Mouse (Mus musculus) hindbrain, embryonic 16.5 days (tissue): ENCODE results near the gene Cdadc1. TPM values are rescaled to one million over a fixed set of nuclear protein-coding genes. Genes with fewer than 3 reads are reported as not detected.
"Not testable (repeated sequence)": the region's sequence is repeated elsewhere in the genome, so short reads cannot be mapped to it uniquely, and the experiment has no call there.

ENCODE experiments used
- ATAC-seq: fragments of 200-750 bp; cut with Nextera tagmentation; 2 replicates; pipeline ENCODE4 v1.8.0; 2017; ENCODE audit warnings: moderate TSS enrichment, moderate library complexity
- H3K27ac ChIP-seq: fragments of 300-500 bp; sonication (generic); 2 replicates; pipeline ENCODE4 v1.5.1; 2014; ENCODE audit warnings: low read depth, mild to moderate bottlenecking, control low read depth, low read length, moderate library complexity
- H3K27me3 ChIP-seq: fragments of 300-500 bp; sonication (generic); replicated peaks from 2 replicates; pipeline ENCODE4 v1.6.1; 2014; ENCODE audit warnings: low read length; ENCODE audit not compliant: control insufficient read depth, insufficient read depth
- H3K36me3 ChIP-seq: fragments of 300-500 bp; sonication (generic); 2 replicates; pipeline ENCODE4 v1.6.1; 2014; ENCODE audit warnings: mild to moderate bottlenecking, low read length, moderate library complexity, mixed read lengths; ENCODE audit not compliant: control insufficient read depth, insufficient read depth
- H3K4me1 ChIP-seq: fragments of 300-500 bp; sonication (generic); 2 replicates; pipeline ENCODE4 v1.6.1; 2014; ENCODE audit warnings: low read depth, low read length; ENCODE audit not compliant: control insufficient read depth, insufficient read depth
- H3K4me2 ChIP-seq: fragments of 300-500 bp; sonication (generic); 2 replicates; pipeline ENCODE4 v1.6.1; 2014; ENCODE audit warnings: mild to moderate bottlenecking, low read length, control low read depth, moderate library complexity
- H3K4me3 ChIP-seq: fragments of 300-500 bp; sonication (generic); 2 replicates; pipeline ENCODE4 v1.5.1; 2014; ENCODE audit warnings: mild to moderate bottlenecking, low read length, control low read depth, moderate library complexity
- H3K9ac ChIP-seq: fragments of 300-500 bp; sonication (generic); 2 replicates; pipeline ENCODE4 v1.6.1; 2014; ENCODE audit warnings: low read depth, mild to moderate bottlenecking, control low read depth, low read length, moderate library complexity
- H3K9me3 ChIP-seq: fragments of 300-500 bp; sonication (generic); 2 replicates; pipeline ENCODE4 v1.6.1; 2014; ENCODE audit warnings: mild to moderate bottlenecking, low read length, moderate library complexity; ENCODE audit not compliant: control insufficient read depth
- WGBS: fragments of 180-500 bp; shearing (Covaris S2); extraction: QIAGEN DNeasy Blood & Tissue Kit; methylation state at CpG from one replicate; pipeline ENCODE4 v1.1.7; 2014; 5-methylcytosine and 5-hydroxymethylcytosine counted together
- polyA plus RNA-seq: library from polyadenylated mRNA; unstranded; fragments of >200 nt; fragmentation: Nextera tagmentation; extraction: Ambion mirVana; gene quantifications from 2 replicates; pipeline ENCODE4 v1.2.1, GENCODE M21; 2015

Gene Cdadc1
- polyA plus RNA-seq, 1 experiment from 2014 or later = 32.3 TPM

- Histone ChIP-seq H3K9me3 (no peaks in the 10 kb centered on the region), H3K9ac (no peak overlapping the region), H3K27me3 (peaks cover 10% of the 10 kb centered on the region), H3K4me3 (no peak overlapping the region), H3K4me2 (no peak overlapping the region), H3K4me1 (peaks cover 21% of the 10 kb centered on the region), H3K27ac (no peak overlapping the region), H3K36me3 (no peaks in the 10 kb centered on the region)
- no peak for ATAC-seq
- WGBS = 35% methylated on average over 9 of the region's 9 CpGs
Observed at GRCm38 (mm10) chr14:59624326-59624885, 26.6 kb upstream of the Cdadc1 start.

GRCm38 (mm10) chr14:59616802-59617201, 19.0 kb upstream of the Cdadc1 start:
- 69% methylated on average over 7 of the region's 7 CpGs for WGBS
- Histone ChIP-seq H3K9me3 (no peaks in the 10 kb centered on the region), H3K4me3 (no peak overlapping the region), H3K9ac (no peak overlapping the region), H3K27ac (no peak overlapping the region), H3K27me3 (no peaks in the 10 kb centered on the region; the same call in 1 of the 2 replicates), H3K4me2 (no peak overlapping the region), H3K4me1 (no peaks in the 10 kb centered on the region), H3K36me3 (no peaks in the 10 kb centered on the region)
- no peak for ATAC-seq

- H3K27me3 ChIP-seq, H3K9me3 ChIP-seq, H3K36me3 ChIP-seq, H3K9ac ChIP-seq, H3K4me1 ChIP-seq, H3K4me3 ChIP-seq, ATAC-seq, H3K27ac ChIP-seq, H3K4me2 ChIP-seq: not testable (repeated sequence)
- 86% methylated on average over 3 of the region's 3 CpGs for WGBS
Observed at GRCm38 (mm10) chr14:59614149-59614548, 16.4 kb upstream of the Cdadc1 start.

GRCm38 (mm10) chr14:59612920-59613625, 15.3 kb upstream of the Cdadc1 start:
- Histone ChIP-seq H3K9me3 (no peaks in the 10 kb centered on the region), H3K4me3 (no peak overlapping the region), H3K36me3 (no peaks in the 10 kb centered on the region), H3K27ac (no peak overlapping the region), H3K9ac (no peak overlapping the region), H3K4me2 (no peak overlapping the region), H3K27me3 (no peaks in the 10 kb centered on the region; the same call in 1 of the 2 replicates), H3K4me1 (no peaks in the 10 kb centered on the region)
- 54% methylated on average over 14 of the region's 14 CpGs for WGBS
- no peak for ATAC-seq

- Histone ChIP-seq H3K36me3 (no peaks in the 10 kb centered on the region), H3K4me3 (no peak overlapping the region), H3K27ac (no peak overlapping the region), H3K9me3 (no peaks in the 10 kb centered on the region), H3K4me1 (no peaks in the 10 kb centered on the region), H3K4me2 (no peak overlapping the region), H3K27me3 (no peaks in the 10 kb centered on the region), H3K9ac (no peak overlapping the region)
- 39% methylated on average over 3 of the region's 3 CpGs for WGBS
- no peak for ATAC-seq
Observed at GRCm38 (mm10) chr14:59607021-59607420, 9.3 kb upstream of the Cdadc1 start.

GRCm38 (mm10) chr14:59605671-59606353, 8.1 kb upstream of the Cdadc1 start:
- ATAC-seq = 0 out of 2 replicates have a peak, but pooled peaks have one; percentile 60

GRCm38 (mm10) chr14:59604002-59604645, 6.4 kb upstream of the Cdadc1 start:
- Histone ChIP-seq H3K9ac (no peak overlapping the region), H3K4me2 (no peak overlapping the region), H3K4me3 (no peak overlapping the region), H3K27me3 (no peaks in the 10 kb centered on the region), H3K4me1 (no peaks in the 10 kb centered on the region), H3K36me3 (no peaks in the 10 kb centered on the region), H3K9me3 (no peaks in the 10 kb centered on the region), H3K27ac (no peak overlapping the region)
- 72% methylated on average over 5 of the region's 5 CpGs for WGBS
- no peak for ATAC-seq

More at GRCm38 (mm10) chr14:59605671-59606353, 8.1 kb upstream of the Cdadc1 start:
- H3K9me3 ChIP-seq = no peaks in the 10 kb centered on the region
- no peak overlapping the region for H3K9ac ChIP-seq
- no peak overlapping the region for H3K27ac ChIP-seq
- H3K4me2 ChIP-seq = no peak overlapping the region
- H3K4me1 ChIP-seq = no peaks in the 10 kb centered on the region
- WGBS = 23% methylated on average over 5 of the region's 5 CpGs
- no peak overlapping the region for H3K4me3 ChIP-seq
- no peaks in the 10 kb centered on the region for H3K36me3 ChIP-seq
- H3K27me3 ChIP-seq = no peaks in the 10 kb centered on the region

- Histone ChIP-seq H3K9me3 (no peaks in the 10 kb centered on the region), H3K36me3 (no peaks in the 10 kb centered on the region), H3K9ac (peak overlapping the region; percentile 92), H3K4me1 (peaks cover 8% of the 10 kb centered on the region), H3K27ac (peak overlapping the region; percentile 79), H3K4me3 (peak overlapping the region; percentile 95), H3K4me2 (peak overlapping the region; percentile 75), H3K27me3 (no peaks in the 10 kb centered on the region)
- peak; percentile 55 for ATAC-seq
- WGBS = 3% methylated on average over 8 of the region's 8 CpGs
Observed at GRCm38 (mm10) chr14:59598260-59598627, 485 bp upstream of the Cdadc1 start.

- Histone ChIP-seq H3K27ac (no peak overlapping the region), H3K4me1 (peaks cover 8% of the 10 kb centered on the region), H3K36me3 (peaks cover 10% of the 10 kb centered on the region), H3K9me3 (no peaks in the 10 kb centered on the region), H3K27me3 (no peaks in the 10 kb centered on the region), H3K4me2 (no peak overlapping the region), H3K9ac (no peak overlapping the region), H3K4me3 (no peak overlapping the region)
- ATAC-seq = no peak
- WGBS = 94% methylated on average over 3 of the region's 3 CpGs
Observed at GRCm38 (mm10) chr14:59594988-59595387, 2.8 kb downstream of the Cdadc1 start.
